Mouse (Mus musculus) liver, embryonic 12.5 days (tissue): ENCODE results near the gene Larp1. TPM values are rescaled to one million over a fixed set of nuclear protein-coding genes. Genes with fewer than 3 reads are reported as not detected.
A peak's percentile ranks its signal among the peaks of the same experiment; 100 is the strongest.

Experiments used
- ATAC-seq: fragments of 200-750 bp; cut with Nextera tagmentation; 2 replicates; pipeline ENCODE4 v1.8.0; 2017; ENCODE audit warnings: moderate number of reproducible peaks, mild to moderate bottlenecking, moderate library complexity
- H3K27ac ChIP-seq: fragments of 300-500 bp; sonication (generic); 2 replicates; pipeline ENCODE4 v1.5.1; 2016; ENCODE audit warnings: mild to moderate bottlenecking
- H3K27me3 ChIP-seq: fragments of 300-500 bp; sonication (generic); replicated peaks from 2 replicates; pipeline ENCODE4 v1.6.1; 2016; ENCODE audit warnings: mild to moderate bottlenecking, moderate library complexity
- H3K36me3 ChIP-seq: fragments of 300-500 bp; sonication (generic); 2 replicates; pipeline ENCODE4 v1.6.1; 2016; ENCODE audit warnings: mild to moderate bottlenecking, moderate library complexity
- H3K4me1 ChIP-seq: fragments of 300-500 bp; sonication (generic); 2 replicates; pipeline ENCODE4 v1.6.1; 2016
- H3K4me2 ChIP-seq: fragments of 300-500 bp; sonication (generic); 2 replicates; pipeline ENCODE4 v1.6.1; 2016; ENCODE audit warnings: mild to moderate bottlenecking, moderate library complexity
- H3K4me3 ChIP-seq: fragments of 300-500 bp; sonication (generic); 2 replicates; pipeline ENCODE4 v1.5.1; 2016; ENCODE audit warnings: mild to moderate bottlenecking, moderate library complexity
- H3K9ac ChIP-seq: fragments of 300-500 bp; sonication (generic); 2 replicates; pipeline ENCODE4 v1.6.1; 2016; ENCODE audit warnings: mild to moderate bottlenecking, moderate library complexity
- H3K9me3 ChIP-seq: fragments of 300-500 bp; sonication (generic); replicated peaks from 2 replicates; pipeline ENCODE4 v1.6.1; 2016; ENCODE audit warnings: mild to moderate bottlenecking, moderate library complexity
- WGBS: fragments of 180-500 bp; shearing (Covaris S2); methylation state at CpG from one replicate; pipeline ENCODE4 v1.1.7; 2016; ENCODE audit not compliant: insufficient replicate concordance; 5-methylcytosine and 5-hydroxymethylcytosine counted together
- polyA plus RNA-seq: library from polyadenylated mRNA; unstranded; fragments of >200 nt; fragmentation: Nextera tagmentation; extraction: Ambion mirVana; gene quantifications from 2 replicates; pipeline ENCODE4 v1.2.1, GENCODE M21; 2016

Larp1 gene
- polyA plus RNA-seq, 1 experiment from 2014 or later = 41.6 TPM

GRCm38 (mm10) chr11:58103344-58103653 lies 94.4 kb downstream of the Larp1 start:
- H3K36me3 ChIP-seq = 0 out of 2 replicates have a peak, but pooled peaks cover 8% of the 10 kb centered on the region
- no peaks in the 10 kb centered on the region for H3K9me3 ChIP-seq
- H3K4me3 ChIP-seq = peak overlapping the region; percentile 87
- peak overlapping the region; percentile 90 for H3K27ac ChIP-seq
- H3K27me3 ChIP-seq = peaks cover 12% of the 10 kb centered on the region
- H3K4me2 ChIP-seq = peak overlapping the region; percentile 87
- peaks cover 44% of the 10 kb centered on the region for H3K4me1 ChIP-seq
- peak; percentile 4 for ATAC-seq
- peak overlapping the region; percentile 67 for H3K9ac ChIP-seq
- 53% methylated on average over 13 of the region's 13 CpGs for WGBS

- H3K4me2 ChIP-seq = peak within 1 kb of the TSS; percentile 87
- H3K27ac ChIP-seq = peak within 1 kb of the TSS; percentile 90
- H3K9ac ChIP-seq = peak within 1 kb of the TSS; percentile 92
- H3K4me1 ChIP-seq = peaks cover 44% of the 10 kb centered on the region
- H3K9me3 ChIP-seq = no peaks in the 10 kb centered on the region
- peak within 1 kb of the TSS; percentile 87 for H3K4me3 ChIP-seq
- under 1% methylated on average over 55 of the region's 55 CpGs for WGBS
- peaks cover 7% of the 10 kb centered on the region for H3K27me3 ChIP-seq
- H3K36me3 ChIP-seq = peaks cover 12% of the 10 kb centered on the region; the same call in 1 of the 2 replicates
- ATAC-seq = peak; percentile 96
Observed at GRCm38 (mm10) chr11:58103697-58104306, 94.9 kb downstream of the Larp1 start, which contains the start of gene Cnot8. Gene Cnot8 (plus strand): TSS chr11:58104153.

- H3K4me1 ChIP-seq = peaks cover 44% of the 10 kb centered on the region
- ATAC-seq = peak; percentile 11; the same call in 1 of the 2 replicates
- H3K4me2 ChIP-seq = peak overlapping the region; percentile 87
- peak overlapping the region; percentile 87 for H3K4me3 ChIP-seq
- no peaks in the 10 kb centered on the region for H3K9me3 ChIP-seq
- peaks cover 4% of the 10 kb centered on the region; the same call in 1 of the 2 replicates for H3K27me3 ChIP-seq
- peak overlapping the region; percentile 90 for H3K27ac ChIP-seq
- peak overlapping the region; percentile 92 for H3K9ac ChIP-seq
- peaks cover 17% of the 10 kb centered on the region for H3K36me3 ChIP-seq
- under 1% methylated on average over 24 of the region's 24 CpGs for WGBS
Observed at GRCm38 (mm10) chr11:58104351-58104791, 95.5 kb downstream of the Larp1 start.

GRCm38 (mm10) chr11:58107009-58107408 lies 98.1 kb downstream of the Larp1 start:
- Histone ChIP-seq H3K4me2 (no peak overlapping the region), H3K4me3 (no peak overlapping the region), H3K9ac (no peak overlapping the region), H3K9me3 (no peaks in the 10 kb centered on the region), H3K27me3 (no peaks in the 10 kb centered on the region), H3K27ac (no peak overlapping the region), H3K4me1 (peaks cover 44% of the 10 kb centered on the region), H3K36me3 (peaks cover 43% of the 10 kb centered on the region)
- 67% methylated on average over 3 of the region's 3 CpGs for WGBS
- ATAC-seq = no peak

GRCm38 (mm10) chr11:58107664-58108337 lies 98.9 kb downstream of the Larp1 start:
- Histone ChIP-seq H3K27ac (no peak overlapping the region), H3K9ac (no peak overlapping the region), H3K27me3 (no peaks in the 10 kb centered on the region), H3K4me2 (no peak overlapping the region), H3K4me3 (no peak overlapping the region), H3K9me3 (no peaks in the 10 kb centered on the region), H3K4me1 (peaks cover 40% of the 10 kb centered on the region), H3K36me3 (peaks cover 51% of the 10 kb centered on the region)
- 77% methylated on average over 4 of the region's 4 CpGs for WGBS
- no peak for ATAC-seq

Other genes starting within 250 kb of the Larp1 start
- 9.2 and 10.0 TPM in 2 replicates for gene Sap30l, start 207.4 kb upstream of the Larp1 start, polyA plus RNA-seq
- gene Hand1, start 176.2 kb upstream of the Larp1 start, polyA plus RNA-seq = 1.6 and 3.0 TPM in 2 replicates
- gene Gm12248, start 84.1 kb downstream of the Larp1 start, polyA plus RNA-seq = not detected in 2 replicates
- 50.5 and 51.8 TPM in 2 replicates for gene Cnot8, start 95.1 kb downstream of the Larp1 start, polyA plus RNA-seq
- 25.4 and 26.0 TPM in 2 replicates for gene Gemin5, start 159.5 kb downstream of the Larp1 start, polyA plus RNA-seq
- gene Mrpl22, start 162.6 kb downstream of the Larp1 start, polyA plus RNA-seq = 129 and 137 TPM in 2 replicates
- 6.3 and 6.4 TPM in 2 replicates for gene Igtp, start 190.5 kb downstream of the Larp1 start, polyA plus RNA-seq
- 2.9 and 3.0 TPM in 2 replicates for gene Irgm2, start 190.6 kb downstream of the Larp1 start, polyA plus RNA-seq